In genomic region chr5:73235201-73235600, GRCm38 (mm10) we compare ENCODE assay signal across 21 mouse cellular contexts. TPM values are rescaled to one million over a fixed set of nuclear protein-coding genes. Genes with fewer than 3 reads are reported as not detected.
DNase-seq lines count a peak whose midpoint lies in the region; ATAC-seq lines count a peak whose summit lies in the region.
"Had no signal": no experiment of that assay in that cellular context is flagged by ENCODE, and none has a peak within 500 bp of the region (broad histone marks: within the 10 kb centered on the region; RNA-seq: fewer than 3 reads in every experiment).

No protein-coding gene starts in this region.

- no peaks in the 10 kb centered on the region for H3K36me3 ChIP-seq in kidney, embryonic 15.5 days
- no peaks in the 10 kb centered on the region for H3K36me3 ChIP-seq in kidney, embryonic 16.5 days (ENCODE audit: insufficient read depth, low read length)
- H3K36me3 ChIP-seq: heart, embryonic 10.5 days; hindbrain, embryonic 13.5 days had no signal

- no peak overlapping the region for H3K4me3 ChIP-seq in kidney, embryonic 15.5 days (replicated peaks)
- no peak overlapping the region for H3K4me3 ChIP-seq in kidney, embryonic 16.5 days (ENCODE audit: low read length)
- H3K4me3 ChIP-seq: erythroblast, embryonic 14.5 days; forebrain, embryonic 10.5 days; heart, embryonic 10.5 days; hindbrain, embryonic 13.5 days had no signal

- no peak for DNase-seq in spleen, postnatal 10 days (ENCODE audit: low spot score in 2 of 2)
- DNase-seq: adrenal gland, postnatal 10 days; cerebellum, adult 11-12 months; cerebellum, adult 9-10 months; cerebellum, postnatal 25 days; gastrocnemius, postnatal 25 days; heart, adult 18-20 months; heart, postnatal 10 days had no signal

- peaks cover 61% of the 10 kb centered on the region for H3K4me1 ChIP-seq in kidney, embryonic 15.5 days
- H3K4me1 ChIP-seq in kidney, embryonic 16.5 days (ENCODE audit: insufficient read depth, low read length) = peaks cover 52% of the 10 kb centered on the region

- H3K9ac ChIP-seq in kidney, embryonic 15.5 days = no peak overlapping the region
- H3K9ac ChIP-seq in kidney, embryonic 16.5 days (replicated peaks; ENCODE audit: low read length) = no peak overlapping the region
- H3K9ac ChIP-seq: hindbrain, embryonic 13.5 days had no signal

- H3K27ac ChIP-seq in kidney, embryonic 15.5 days = peak overlapping the region; percentile 28; the same call in 1 of the 2 replicates
- no peak overlapping the region for H3K27ac ChIP-seq in kidney, embryonic 16.5 days (ENCODE audit: low read length)
- H3K27ac ChIP-seq: forebrain, embryonic 10.5 days; heart, embryonic 10.5 days; hindbrain, embryonic 13.5 days; hindbrain, postnatal 0 days had no signal

- no peak overlapping the region for H3K4me2 ChIP-seq in kidney, embryonic 15.5 days
- no peak overlapping the region for H3K4me2 ChIP-seq in kidney, embryonic 16.5 days (replicated peaks; ENCODE audit: low read depth, low read length)
- H3K4me2 ChIP-seq: hindbrain, embryonic 13.5 days had no signal

- H3K9me3 ChIP-seq in kidney, embryonic 15.5 days (replicated peaks) = no peaks in the 10 kb centered on the region
- no peaks in the 10 kb centered on the region for H3K9me3 ChIP-seq in kidney, embryonic 16.5 days (ENCODE audit: low read length)
- H3K9me3 ChIP-seq: forebrain, embryonic 10.5 days; G1E; heart, embryonic 10.5 days; hindbrain, embryonic 13.5 days had no signal

- 68% methylated on average over 5 of the region's 5 CpGs for whole genome bisulfite sequencing in kidney, embryonic 15.5 days
- WGBS in kidney, embryonic 16.5 days = 67% methylated on average over 5 of the region's 5 CpGs

- ATAC-seq in kidney, embryonic 15.5 days (replicated peaks; ENCODE audit: low FRiP score) = no peak
- ATAC-seq in kidney, embryonic 16.5 days (ENCODE audit: low FRiP score, low TSS enrichment) = no peak
- peak; percentile 21 for ATAC-seq in activated CD4-positive, CD25-positive, alpha-beta regulatory T cell, adult 4 months
- peak; percentile 26 for ATAC-seq in inflammation-experienced regulatory T-cells, adult 6 months
- no peak for ATAC-seq in erythroblast, adult 5-6 weeks (replicated peaks; ENCODE audit: low FRiP score, poor library complexity, severe bottlenecking)
- ATAC-seq: forebrain, embryonic 16.5 days; hindbrain, postnatal 0 days; intestine, embryonic 16.5 days had no signal

- H3K27me3 ChIP-seq in kidney, embryonic 15.5 days = no peaks in the 10 kb centered on the region
- H3K27me3 ChIP-seq in kidney, embryonic 16.5 days (ENCODE audit: insufficient read depth, low read length) = no peaks in the 10 kb centered on the region
- H3K27me3 ChIP-seq: hindbrain, embryonic 13.5 days had no signal

RNA-seq across cellular contexts. Expression of gene Fryl, which starts 21.2 kb away (rescaled TPM):
- 34.4 and 34.8 TPM in 2 replicates for polyA plus RNA-seq in kidney, embryonic 15.5 days (2015; fragmentation: Nextera tagmentation; extraction: Ambion mirVana)
- polyA plus RNA-seq in kidney, embryonic 16.5 days (2015; fragmentation: Nextera tagmentation; extraction: Ambion mirVana) = 27.9 and 30.1 TPM in 2 replicates
- 10 to 100 TPM; 90.0 to 92.4 TPM for polyA plus RNA-seq in activated CD4-positive, CD25-positive, alpha-beta regulatory T cell, adult 4 months (2017; shearing (Covaris generic))
- 100 to 1,000 TPM in 2 of 3 experiments, 10 to 100 TPM in 1; 87.2 to 121 (median 114) TPM for polyA plus RNA-seq in inflammation-experienced regulatory T-cells, adult 6 months (2017; shearing (Covaris generic))
- total RNA-seq in erythroblast, adult 5-6 weeks (2015; ENCODE audit: low replicate concordance) = 635 and 792 TPM in 2 replicates
- 1,411 and 1,492 TPM in 2 replicates for total RNA-seq in erythroblast, adult 5-6 weeks (2017; ENCODE audit: low replicate concordance)

RNA-seq across cellular contexts. Expression of gene Ociad1, which starts 57.4 kb away (rescaled TPM):
- polyA plus RNA-seq in kidney, embryonic 15.5 days (2015; fragmentation: Nextera tagmentation; extraction: Ambion mirVana) = 237 and 247 TPM in 2 replicates
- polyA plus RNA-seq in kidney, embryonic 16.5 days (2015; fragmentation: Nextera tagmentation; extraction: Ambion mirVana) = 244 and 281 TPM in 2 replicates
- 100 to 1,000 TPM; 128 to 159 TPM for polyA plus RNA-seq in activated CD4-positive, CD25-positive, alpha-beta regulatory T cell, adult 4 months (2017; shearing (Covaris generic))
- polyA plus RNA-seq in inflammation-experienced regulatory T-cells, adult 6 months (2017; shearing (Covaris generic)) = 100 to 1,000 TPM; 141 to 209 (median 183) TPM
- 69.2 and 94.7 TPM in 2 replicates for total RNA-seq in erythroblast, adult 5-6 weeks (2015; ENCODE audit: low replicate concordance)
- total RNA-seq in erythroblast, adult 5-6 weeks (2017; ENCODE audit: low replicate concordance) = 103 and 137 TPM in 2 replicates

Comparison
In these comparisons a context has a peak if more than half of its experiments do, and no peak if none do; other contexts are left out.
1. ATAC-seq: peak in activated CD4-positive, CD25-positive, alpha-beta regulatory T cell, adult 4 months (single experiment) and inflammation-experienced regulatory T-cells, adult 6 months (single experiment); none in kidney, embryonic 15.5 days (single experiment), kidney, embryonic 16.5 days (single experiment) and erythroblast, adult 5-6 weeks (single experiment).